Mouse (Mus musculus): ENCODE results near the gene Gm11237. TPM values are rescaled to one million over a fixed set of nuclear protein-coding genes. Genes with fewer than 3 reads are reported as not detected.
"Not testable (repeated sequence)": the region's sequence is repeated elsewhere in the genome, so short reads cannot be mapped to it uniquely, and the experiment has no call there.

The Gm11237 gene
- not detected in 2 replicates for polyA plus RNA-seq (2015; fragmentation: Nextera tagmentation; extraction: Ambion mirVana)

- H3K27me3 ChIP-seq; H3K9me3 ChIP-seq; H3K4me3 ChIP-seq; ATAC-seq (ENCODE audit: low FRiP score, low read depth); H3K36me3 ChIP-seq; H3K4me2 ChIP-seq; H3K9ac ChIP-seq; H3K27ac ChIP-seq (replicated peaks); H3K4me1 ChIP-seq (replicated peaks): not testable (repeated sequence)
- WGBS: no CpG with 5 or more reads among the region's 3 CpGs
Observed at GRCm38 (mm10) chr4:73622684-73623083, at the start of gene Gm11237. TSS of gene Gm11237 (plus strand) at chr4:73622984.

GRCm38 (mm10) chr4:73599248-73599647 lies 23.5 kb upstream of the Gm11237 start:
- peak; percentile 88 for ATAC-seq (ENCODE audit: low FRiP score, low read depth)
- no peaks in the 10 kb centered on the region for H3K36me3 ChIP-seq
- WGBS: 7% methylated on average over 3 of the region's 3 CpGs

GRCm38 (mm10) chr4:73607581-73607980 lies 15.2 kb upstream of the Gm11237 start, which contains the start of gene Gm11238:
TSS of gene Gm11238 (plus strand) at chr4:73607881.
- not testable (repeated sequence) for H3K27ac ChIP-seq (replicated peaks); H3K4me2 ChIP-seq; H3K27me3 ChIP-seq; H3K4me3 ChIP-seq; H3K9ac ChIP-seq; H3K9me3 ChIP-seq; H3K36me3 ChIP-seq; ATAC-seq (ENCODE audit: low FRiP score, low read depth); H3K4me1 ChIP-seq (replicated peaks)
- WGBS: no CpG with 5 or more reads among the region's 3 CpGs

More at GRCm38 (mm10) chr4:73599248-73599647, 23.5 kb upstream of the Gm11237 start:
- Histone ChIP-seq H3K9ac (no peak overlapping the region), H3K4me2 (no peak overlapping the region), H3K4me3 (no peak overlapping the region), H3K9me3 (no peaks in the 10 kb centered on the region), H3K27ac (replicated peaks) (no peak overlapping the region), H3K27me3 (no peaks in the 10 kb centered on the region), H3K4me1 (replicated peaks) (no peaks in the 10 kb centered on the region)

- H3K36me3 ChIP-seq; H3K27me3 ChIP-seq; H3K9me3 ChIP-seq; H3K4me1 ChIP-seq (replicated peaks); H3K9ac ChIP-seq; H3K27ac ChIP-seq (replicated peaks); ATAC-seq (ENCODE audit: low FRiP score, low read depth); H3K4me2 ChIP-seq; H3K4me3 ChIP-seq: not testable (repeated sequence)
- WGBS: no CpG with 5 or more reads among the region's 4 CpGs
Observed at GRCm38 (mm10) chr4:73637821-73638220, 15.0 kb downstream of the Gm11237 start, which contains the start of gene Gm11236. TSS of gene Gm11236 (plus strand) at chr4:73638121.

GRCm38 (mm10) chr4:73661864-73662263 lies 39.1 kb downstream of the Gm11237 start:
- H3K4me2 ChIP-seq; H3K9me3 ChIP-seq; H3K9ac ChIP-seq; H3K4me3 ChIP-seq; H3K36me3 ChIP-seq; ATAC-seq (ENCODE audit: low FRiP score, low read depth); H3K27ac ChIP-seq (replicated peaks); H3K4me1 ChIP-seq (replicated peaks); H3K27me3 ChIP-seq: not testable (repeated sequence)
- 97% methylated on average over 4 of the region's 4 CpGs for WGBS

- not testable (repeated sequence) for H3K27me3 ChIP-seq; H3K4me1 ChIP-seq (replicated peaks); H3K9ac ChIP-seq; H3K4me3 ChIP-seq; H3K9me3 ChIP-seq; H3K4me2 ChIP-seq; H3K36me3 ChIP-seq; H3K27ac ChIP-seq (replicated peaks); ATAC-seq (ENCODE audit: low FRiP score, low read depth)
- no CpG with 5 or more reads among the region's 4 CpGs for WGBS
Observed at GRCm38 (mm10) chr4:73668054-73668453, 45.3 kb downstream of the Gm11237 start, which contains the start of gene Gm11239. TSS of gene Gm11239 (plus strand) at chr4:73668354.

Other genes with a start within 250 kb of the Gm11237 start
- not detected in 2 replicates for gene Gm11487, start 217.9 kb upstream of the Gm11237 start, polyA plus RNA-seq (2015; fragmentation: Nextera tagmentation; extraction: Ambion mirVana)
- not detected in 2 replicates for gene Gm11238, start 15.1 kb upstream of the Gm11237 start, polyA plus RNA-seq (2015; fragmentation: Nextera tagmentation; extraction: Ambion mirVana)
- not detected in 2 replicates for gene Gm11236, start 15.1 kb downstream of the Gm11237 start, polyA plus RNA-seq (2015; fragmentation: Nextera tagmentation; extraction: Ambion mirVana)
- not detected in 2 replicates for gene Gm11239, start 45.4 kb downstream of the Gm11237 start, polyA plus RNA-seq (2015; fragmentation: Nextera tagmentation; extraction: Ambion mirVana)
- not detected in 2 replicates for gene Gm428, start 60.5 kb downstream of the Gm11237 start, polyA plus RNA-seq (2015; fragmentation: Nextera tagmentation; extraction: Ambion mirVana)
- gene Rasef, start 168.0 kb downstream of the Gm11237 start, polyA plus RNA-seq (2015; fragmentation: Nextera tagmentation; extraction: Ambion mirVana): 0.32 and 0.66 TPM in 2 replicates